Mouse (Mus musculus) small intestine, adult 10 weeks (tissue): ENCODE data around the gene Nipbl. TPM values are rescaled to one million over a fixed set of nuclear protein-coding genes. Genes with fewer than 3 reads are reported as not detected.

Experiments used
- polyA plus RNA-seq: library from polyadenylated mRNA; stranded (reverse); fragments of 350-450 nt; fragmentation: Illumina TruSeq; extraction: RNeasy Lipid Tissue Mini Kit (QIAGEN cat#74804); gene quantifications from one replicate; pipeline ENCODE4 v1.2.3, GENCODE M21; 2014; ENCODE audit warnings: low replicate concordance

Gene Nipbl
- polyA plus RNA-seq: 63.3 TPM

DNA sequence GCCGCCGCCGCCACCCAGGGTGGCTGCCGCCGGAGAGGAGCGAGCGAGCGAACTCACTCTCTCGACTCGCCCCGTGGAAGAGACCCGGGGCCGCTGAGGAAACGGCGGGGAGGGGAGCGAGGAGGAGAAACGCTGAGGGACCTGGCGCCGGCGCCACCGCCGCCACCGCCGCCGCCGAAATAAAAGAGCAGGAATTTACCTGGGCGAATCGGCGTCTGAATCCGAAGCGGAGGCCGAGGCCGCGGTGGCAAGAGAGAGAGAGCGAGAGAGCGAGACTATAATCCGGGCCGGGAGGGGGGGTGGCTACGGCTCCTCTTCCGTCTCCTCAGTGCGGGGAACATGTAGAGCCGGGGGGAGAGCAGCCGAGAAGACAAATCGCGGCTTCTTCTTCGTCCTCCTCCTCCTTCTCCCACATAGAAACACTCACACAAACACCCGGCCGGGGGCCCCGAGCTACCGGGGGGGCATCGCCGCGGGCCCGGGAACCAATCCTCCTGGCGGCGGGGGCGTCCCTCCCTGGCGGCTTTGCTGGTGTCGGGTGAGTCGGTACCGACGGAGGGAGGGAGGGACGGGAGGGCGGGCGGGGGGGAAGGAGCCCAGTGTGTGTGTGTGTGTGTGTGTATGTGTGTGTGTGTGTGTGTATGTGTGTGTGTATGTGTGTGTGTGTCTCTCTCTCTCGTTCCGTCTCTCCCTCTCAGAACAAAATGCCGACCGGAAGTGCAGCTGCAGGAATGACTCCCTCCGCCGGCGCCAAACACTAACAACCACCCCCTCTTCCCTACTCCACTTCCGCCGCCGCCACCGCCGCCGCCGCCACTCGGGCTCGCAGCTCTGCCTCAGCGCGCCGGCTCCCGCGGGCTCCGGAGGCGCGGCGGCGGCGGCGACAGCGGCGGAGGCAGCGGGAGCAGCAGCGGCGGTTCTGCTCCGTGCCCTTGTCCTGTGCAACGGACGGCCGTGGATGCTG lies at the start of gene Nipbl:
TSS of gene Nipbl (minus strand) at position 538 of the 964 bp plus-strand sequence.

Other genes starting within 250 kb of the Nipbl start
- gene Gm2310, start 75.5 kb upstream of the Nipbl start, polyA plus RNA-seq: not detected